Mouse (Mus musculus) left cerebral cortex, postnatal 14 days (tissue): Measurements from ENCODE around the gene Ndufs4. TPM values are rescaled to one million over a fixed set of nuclear protein-coding genes. Genes with fewer than 3 reads are reported as not detected.

Experiments
- DNase-seq, 2 experiments: peaks; one replicate each; pipeline ENCODE4 v3.0.0; 2021 to 2022; ENCODE audit warnings: low spot score in 2 of 2, mixed read lengths in 1 of 2
- intact Hi-C: fragments of 180-260 bp; cut with DNase I; formaldehyde crosslinking; loops from one replicate; pipeline ENCODE4 v1.15.1; 2025
- total RNA-seq, 2 experiments: library from RNA; stranded (reverse); gene quantifications; 2 replicates each; pipeline ENCODE4 v1.2.3; 2021

Gene Ndufs4
- total RNA-seq, 2 experiments from 2014 or later = 184 to 190 TPM

DNA sequence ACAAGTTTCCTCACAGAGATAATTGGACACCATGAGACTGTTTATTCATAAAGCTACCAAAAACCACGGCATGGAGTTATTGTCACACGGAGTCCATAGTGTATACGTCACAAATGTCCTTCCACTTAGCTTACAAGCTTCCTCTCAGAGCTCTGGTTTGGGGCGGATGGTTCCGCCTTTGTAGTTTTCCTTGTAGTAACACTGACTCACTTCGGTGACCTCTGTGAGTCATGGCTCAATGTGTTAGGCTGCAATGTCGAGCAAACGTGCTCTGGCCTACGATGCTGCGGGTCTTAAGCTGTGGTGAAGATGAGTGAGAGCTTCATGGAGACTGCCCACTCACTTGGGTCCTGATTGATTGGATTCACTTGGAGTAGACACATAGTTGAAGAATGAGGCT lies 133.4 kb downstream of the Ndufs4 start:
- DNase-seq = no peak

More for the DNA sequence above, 133.4 kb downstream of the Ndufs4 start:
- intact Hi-C loops = no loop called here

Other genes starting within 250 kb of the Ndufs4 start
- gene Fst, start 70.7 kb upstream of the Ndufs4 start, total RNA-seq = 1 to 10 TPM; 3.4 to 5.2 TPM